Mouse (Mus musculus) limb, embryonic 13.5 days (tissue): Measurements from ENCODE around the gene Fcgr1. TPM values are rescaled to one million over a fixed set of nuclear protein-coding genes. Genes with fewer than 3 reads are reported as not detected.
A peak's percentile ranks its signal among the peaks of the same experiment; 100 is the strongest.
"Not testable (repeated sequence)": the region's sequence is repeated elsewhere in the genome, so short reads cannot be mapped to it uniquely, and the experiment has no call there.

Source experiments
- ATAC-seq: fragments of 200-750 bp; cut with Nextera tagmentation; 2 replicates; pipeline ENCODE4 v1.8.0; 2017; ENCODE audit warnings: low read depth, moderate number of reproducible peaks, moderate TSS enrichment; ENCODE audit not compliant: low FRiP score
- H3K27ac ChIP-seq: fragments of 300-500 bp; sonication (generic); 2 replicates; pipeline ENCODE4 v1.5.1; 2015; ENCODE audit warnings: inconsistent platforms, mild to moderate bottlenecking, moderate library complexity
- H3K27me3 ChIP-seq: fragments of 300-500 bp; sonication (generic); 2 replicates; pipeline ENCODE4 v1.6.1; 2015; ENCODE audit warnings: mild to moderate bottlenecking, inconsistent platforms
- H3K36me3 ChIP-seq: fragments of 300-500 bp; sonication (generic); 2 replicates; pipeline ENCODE4 v1.6.1; 2015; ENCODE audit warnings: inconsistent platforms, mild to moderate bottlenecking, moderate library complexity
- H3K4me1 ChIP-seq: fragments of 300-500 bp; sonication (generic); 2 replicates; pipeline ENCODE4 v1.6.1; 2015; ENCODE audit warnings: inconsistent platforms
- H3K4me2 ChIP-seq: fragments of 300-500 bp; sonication (generic); replicated peaks from 2 replicates; pipeline ENCODE4 v1.6.1; 2015; ENCODE audit warnings: inconsistent platforms, mild to moderate bottlenecking, moderate library complexity
- H3K4me3 ChIP-seq: fragments of 300-500 bp; sonication (generic); 2 replicates; pipeline ENCODE4 v1.5.1; 2015; ENCODE audit warnings: moderate library complexity, mild to moderate bottlenecking, inconsistent platforms
- H3K9ac ChIP-seq: fragments of 300-500 bp; sonication (generic); 2 replicates; pipeline ENCODE4 v1.6.1; 2015; ENCODE audit warnings: mild to moderate bottlenecking, inconsistent platforms
- H3K9me3 ChIP-seq: fragments of 300-500 bp; sonication (generic); 2 replicates; pipeline ENCODE4 v1.6.1; 2016; ENCODE audit warnings: inconsistent platforms
- WGBS: fragments of 180-500 bp; shearing (Covaris S2); methylation state at CpG from one replicate; pipeline ENCODE4 v1.1.7; 2015; 5-methylcytosine and 5-hydroxymethylcytosine counted together
- polyA plus RNA-seq: library from polyadenylated mRNA; unstranded; fragments of >200 nt; fragmentation: Nextera tagmentation; extraction: Ambion mirVana; gene quantifications from 2 replicates; pipeline ENCODE4 v1.2.1, GENCODE M21; 2015

Fcgr1 gene
- 1.7 TPM in 2 replicates for polyA plus RNA-seq

- Histone ChIP-seq H3K9me3 (peaks cover 7% of the 10 kb centered on the region; the same call in 1 of the 2 replicates), H3K27ac (no peak within 1 kb of the TSS), H3K27me3 (no peaks in the 10 kb centered on the region), H3K4me2 (no peak within 1 kb of the TSS), H3K4me3 (no peak within 1 kb of the TSS), H3K4me1 (no peaks in the 10 kb centered on the region), H3K36me3 (no peaks in the 10 kb centered on the region), H3K9ac (no peak within 1 kb of the TSS)
- WGBS, result 84% methylated on average over 4 of the region's 4 CpGs
- ATAC-seq, result no peak
Observed at GRCm38 (mm10) chr3:96293787-96294186, at the start of gene Fcgr1. TSS of gene Fcgr1 (minus strand) at chr3:96293969.

- peaks cover 68% of the 10 kb centered on the region for H3K27me3 ChIP-seq
- H3K4me2 ChIP-seq, H3K9ac ChIP-seq, H3K4me1 ChIP-seq, H3K27ac ChIP-seq, H3K9me3 ChIP-seq, H3K4me3 ChIP-seq, ATAC-seq, H3K36me3 ChIP-seq: not testable (repeated sequence)
- 58% methylated on average over 13 of the region's 13 CpGs for WGBS
Observed at GRCm38 (mm10) chr3:96342652-96343051, 48.9 kb upstream of the Fcgr1 start.

- H3K9ac ChIP-seq, H3K4me2 ChIP-seq, H3K4me3 ChIP-seq, H3K36me3 ChIP-seq, H3K27ac ChIP-seq, H3K4me1 ChIP-seq, ATAC-seq, H3K9me3 ChIP-seq: not testable (repeated sequence)
- 47% methylated on average over 3 of the region's 3 CpGs for WGBS
- H3K27me3 ChIP-seq, result peaks cover 73% of the 10 kb centered on the region
Observed at GRCm38 (mm10) chr3:96342100-96342499, 48.3 kb upstream of the Fcgr1 start.

DNA sequence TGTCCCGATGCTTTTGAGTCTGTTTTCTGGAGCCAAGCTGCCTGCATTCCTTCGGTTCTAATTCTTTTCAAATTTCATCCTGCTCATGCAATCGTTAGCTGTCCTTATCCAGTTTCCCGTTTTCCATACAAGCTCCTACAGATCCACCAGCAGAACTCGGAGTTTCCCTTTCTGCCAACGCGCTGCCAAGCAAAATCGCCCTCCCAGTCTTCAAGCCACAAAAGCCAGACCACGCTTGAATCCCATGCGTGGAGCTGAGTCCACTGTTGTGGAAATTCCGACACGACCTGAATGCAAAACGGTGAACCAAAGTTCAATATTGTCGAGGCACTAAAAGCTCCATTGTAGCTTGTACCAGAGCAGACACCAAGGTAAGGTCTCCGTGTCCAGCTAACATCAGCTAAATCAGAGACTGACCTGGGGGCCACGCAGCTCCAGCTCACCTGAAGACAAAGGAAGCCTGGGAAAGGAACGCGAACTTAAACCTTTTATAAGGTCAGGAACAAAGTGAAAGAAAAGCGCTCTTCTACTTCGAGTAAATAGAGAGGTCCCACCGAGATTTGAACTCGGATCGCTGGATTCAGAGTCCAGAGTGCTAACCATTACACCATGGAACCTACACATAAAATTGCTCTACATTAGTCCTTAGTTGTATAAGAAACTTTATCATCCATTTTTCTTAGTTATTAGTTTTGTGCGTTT, 47.0 kb upstream of the Fcgr1 start:
- H3K9me3 ChIP-seq, result no peaks in the 10 kb centered on the region
- no peak overlapping the region for H3K27ac ChIP-seq
- H3K9ac ChIP-seq, result no peak overlapping the region
- peaks cover 87% of the 10 kb centered on the region for H3K27me3 ChIP-seq
- no peaks in the 10 kb centered on the region for H3K4me1 ChIP-seq
- H3K4me2 ChIP-seq, result peak overlapping the region; percentile 19; the same call in 1 of the 2 replicates
- 3% methylated on average over 24 of the region's 24 CpGs for WGBS
- ATAC-seq, result no peak
- H3K4me3 ChIP-seq, result no peak overlapping the region
- no peaks in the 10 kb centered on the region for H3K36me3 ChIP-seq

GRCm38 (mm10) chr3:96338849-96339480, 45.2 kb upstream of the Fcgr1 start:
- WGBS, result 35% methylated on average over 16 of the region's 16 CpGs
- no peaks in the 10 kb centered on the region for H3K4me1 ChIP-seq
- H3K9me3 ChIP-seq, result no peaks in the 10 kb centered on the region
- H3K27ac ChIP-seq, result no peak overlapping the region
- H3K27me3 ChIP-seq, result peaks cover 87% of the 10 kb centered on the region
- H3K4me3 ChIP-seq, result no peak overlapping the region
- H3K4me2 ChIP-seq, result no peak overlapping the region
- no peaks in the 10 kb centered on the region for H3K36me3 ChIP-seq
- no peak for ATAC-seq
- no peak overlapping the region for H3K9ac ChIP-seq

DNA sequence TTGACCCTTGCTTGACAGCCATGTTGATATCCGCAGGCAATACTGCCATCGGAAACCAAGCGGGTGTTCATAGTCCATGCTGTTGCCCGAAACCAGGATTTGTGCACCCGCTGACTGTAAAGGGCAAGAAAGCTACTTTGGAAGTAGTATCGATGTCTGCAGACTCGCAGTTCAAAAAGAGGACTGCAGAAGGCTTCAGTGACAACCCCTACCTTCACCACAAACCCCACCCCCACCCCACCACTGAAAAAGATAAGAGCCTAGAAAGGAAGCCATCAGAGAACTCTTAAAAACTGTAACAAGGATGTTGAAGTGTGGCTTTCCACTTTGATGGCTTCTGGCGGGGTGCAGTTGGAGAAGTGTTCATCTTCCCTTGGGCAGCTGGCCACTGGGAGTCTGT, 44.3 kb upstream of the Fcgr1 start:
- Histone ChIP-seq H3K4me3 (no peak overlapping the region), H3K27me3 (peaks cover 89% of the 10 kb centered on the region), H3K27ac (no peak overlapping the region), H3K9me3 (no peaks in the 10 kb centered on the region), H3K9ac (no peak overlapping the region), H3K36me3 (no peaks in the 10 kb centered on the region), H3K4me1 (0 out of 2 replicates have a peak, but pooled peaks cover 5% of the 10 kb centered on the region), H3K4me2 (no peak overlapping the region)
- ATAC-seq, result no peak
- 89% methylated on average over 8 of the region's 8 CpGs for WGBS

- H3K4me2 ChIP-seq, result no peak overlapping the region
- no peaks in the 10 kb centered on the region for H3K36me3 ChIP-seq
- 87% methylated on average over 6 of the region's 6 CpGs for WGBS
- no peak overlapping the region for H3K4me3 ChIP-seq
- 0 out of 2 replicates have a peak, but pooled peaks cover 5% of the 10 kb centered on the region for H3K4me1 ChIP-seq
- peaks cover 91% of the 10 kb centered on the region for H3K27me3 ChIP-seq
- no peak overlapping the region for H3K9ac ChIP-seq
- H3K9me3 ChIP-seq, result no peaks in the 10 kb centered on the region
- no peak for ATAC-seq
- no peak overlapping the region for H3K27ac ChIP-seq
Observed at GRCm38 (mm10) chr3:96337269-96337668, 43.5 kb upstream of the Fcgr1 start.

- H3K9me3 ChIP-seq, result no peaks in the 10 kb centered on the region
- 75% methylated on average over 1 of the region's 1 CpGs for WGBS
- no peak overlapping the region for H3K4me3 ChIP-seq
- no peak overlapping the region for H3K27ac ChIP-seq
- no peak overlapping the region for H3K9ac ChIP-seq
- peaks cover 91% of the 10 kb centered on the region for H3K27me3 ChIP-seq
- H3K4me1 ChIP-seq, result 0 out of 2 replicates have a peak, but pooled peaks cover 5% of the 10 kb centered on the region
- H3K36me3 ChIP-seq, result no peaks in the 10 kb centered on the region
- no peak overlapping the region for H3K4me2 ChIP-seq
- no peak for ATAC-seq
Observed at GRCm38 (mm10) chr3:96336636-96337035, 42.9 kb upstream of the Fcgr1 start.

- no peak for ATAC-seq
- WGBS, result 18% methylated on average over 7 of the region's 7 CpGs
Observed at GRCm38 (mm10) chr3:96335591-96335990, 41.8 kb upstream of the Fcgr1 start.

GRCm38 (mm10) chr3:96335163-96335550, 41.4 kb upstream of the Fcgr1 start:
- Histone ChIP-seq H3K4me1 (0 out of 2 replicates have a peak, but pooled peaks cover 5% of the 10 kb centered on the region), H3K4me2 (no peak overlapping the region), H3K27me3 (peaks cover 91% of the 10 kb centered on the region), H3K9me3 (no peaks in the 10 kb centered on the region), H3K9ac (no peak overlapping the region), H3K27ac (no peak overlapping the region), H3K36me3 (no peaks in the 10 kb centered on the region), H3K4me3 (no peak overlapping the region)
- no peak for ATAC-seq
- WGBS, result 53% methylated on average over 6 of the region's 6 CpGs

More at GRCm38 (mm10) chr3:96335591-96335990, 41.8 kb upstream of the Fcgr1 start:
- Histone ChIP-seq H3K4me2 (no peak overlapping the region), H3K4me1 (0 out of 2 replicates have a peak, but pooled peaks cover 5% of the 10 kb centered on the region), H3K27ac (no peak overlapping the region), H3K27me3 (peaks cover 90% of the 10 kb centered on the region), H3K36me3 (no peaks in the 10 kb centered on the region), H3K9me3 (no peaks in the 10 kb centered on the region), H3K4me3 (no peak overlapping the region), H3K9ac (no peak overlapping the region)

DNA sequence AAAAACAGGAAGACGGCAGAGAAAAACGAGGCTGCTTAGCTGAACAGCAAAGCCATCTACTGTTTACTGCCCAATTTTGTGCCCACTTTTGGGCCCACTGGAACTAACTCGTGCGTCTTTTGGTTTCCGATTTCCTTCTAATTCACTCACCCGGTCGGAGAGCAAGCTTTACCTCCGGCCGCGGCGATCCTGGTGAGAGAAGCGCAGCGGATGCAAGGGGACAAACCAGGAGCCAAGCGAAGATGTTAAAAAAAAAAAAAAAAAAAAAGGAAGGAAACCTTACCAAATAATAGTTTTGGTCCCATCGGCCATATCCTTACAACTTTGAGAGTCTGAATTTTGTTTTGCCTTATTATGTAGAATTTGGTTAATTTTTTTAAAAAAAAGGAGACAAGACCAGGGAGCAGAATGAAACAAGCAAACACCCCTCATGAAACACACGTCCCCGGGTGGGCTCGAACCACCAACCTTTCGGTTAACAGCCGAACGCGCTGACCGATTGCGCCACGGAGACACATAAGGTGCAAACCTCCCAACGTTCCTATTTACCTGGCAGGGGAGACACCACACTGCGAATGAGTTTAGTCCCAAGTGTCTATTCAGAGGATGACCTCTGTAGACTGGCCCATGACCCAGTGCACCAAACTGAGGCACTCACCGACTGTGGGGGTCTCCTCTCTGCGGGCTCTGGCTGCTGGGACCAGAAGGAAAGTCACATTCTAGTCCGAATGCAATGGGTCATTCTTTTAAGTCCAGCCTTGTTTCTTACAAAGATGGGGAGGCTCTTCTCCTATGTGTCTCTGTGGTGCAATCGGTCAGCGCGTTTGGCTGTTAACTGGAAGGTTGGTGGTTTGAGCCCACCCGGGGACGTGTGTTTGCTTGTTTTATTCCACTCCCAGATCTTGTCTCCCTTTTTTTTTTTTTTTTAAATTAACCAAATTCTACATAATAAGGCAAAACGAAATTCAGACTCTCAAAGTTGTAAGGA, 40.7 kb upstream of the Fcgr1 start:
- Histone ChIP-seq H3K27me3 (peaks cover 94% of the 10 kb centered on the region), H3K9me3 (no peaks in the 10 kb centered on the region), H3K4me3 (peak overlapping the region; percentile 20), H3K27ac (no peak overlapping the region), H3K4me2 (peak overlapping the region; percentile 45), H3K36me3 (no peaks in the 10 kb centered on the region), H3K9ac (no peak overlapping the region), H3K4me1 (0 out of 2 replicates have a peak, but pooled peaks cover 5% of the 10 kb centered on the region)
- 3% methylated on average over 36 of the region's 36 CpGs for WGBS
- no peak for ATAC-seq
